Mouse (Mus musculus): ENCODE data around the gene Mid1.

Mid1 gene

DNA sequence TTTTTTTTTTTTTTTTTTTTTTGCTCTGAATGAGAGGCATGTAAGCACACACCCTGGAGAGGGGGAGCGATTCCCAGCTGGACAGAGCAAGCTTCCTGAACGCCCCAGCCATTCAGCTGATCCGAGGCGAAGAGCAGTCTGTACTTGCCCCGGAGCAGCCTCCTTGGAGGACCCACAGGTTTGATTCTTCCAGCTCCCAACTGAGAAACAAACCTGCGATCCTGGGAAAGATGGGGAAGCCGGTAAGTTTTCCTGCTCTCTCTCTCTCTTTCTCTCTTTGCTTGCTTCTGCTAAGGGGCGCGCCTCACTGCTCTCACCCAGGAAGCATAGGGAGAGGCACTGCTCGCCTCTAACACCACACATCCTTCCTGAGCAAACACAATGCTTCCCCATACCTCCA, at the start of gene Mid1:
Gene Mid1, plus strand, starts transcription at position 69 of the 400 bp plus-strand sequence.
- peak; percentile 6 to 13 for DNase-seq (ENCODE audit: low spot score in 2 of 2)

DNA sequence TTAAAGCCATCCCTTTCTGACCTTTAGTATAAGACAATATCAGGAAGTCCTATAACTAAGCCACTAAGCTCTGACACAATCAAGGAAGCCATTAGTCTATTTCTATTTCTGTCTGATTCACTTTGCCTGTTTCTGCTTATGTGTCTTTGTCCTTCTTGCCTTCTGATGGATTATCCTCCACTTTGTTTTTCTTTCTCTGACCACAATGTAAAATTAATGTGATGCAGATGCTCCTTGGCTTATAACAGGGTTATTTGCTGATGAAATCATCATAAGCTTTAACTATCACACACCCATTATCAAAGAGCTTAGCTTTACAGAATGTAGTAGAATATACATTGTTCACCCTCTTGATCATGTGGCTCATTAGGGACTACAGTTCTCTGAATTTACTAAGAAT, 11.9 kb upstream of the Mid1 start:
- no peak for DNase-seq (ENCODE audit: low spot score in 2 of 2)

DNA sequence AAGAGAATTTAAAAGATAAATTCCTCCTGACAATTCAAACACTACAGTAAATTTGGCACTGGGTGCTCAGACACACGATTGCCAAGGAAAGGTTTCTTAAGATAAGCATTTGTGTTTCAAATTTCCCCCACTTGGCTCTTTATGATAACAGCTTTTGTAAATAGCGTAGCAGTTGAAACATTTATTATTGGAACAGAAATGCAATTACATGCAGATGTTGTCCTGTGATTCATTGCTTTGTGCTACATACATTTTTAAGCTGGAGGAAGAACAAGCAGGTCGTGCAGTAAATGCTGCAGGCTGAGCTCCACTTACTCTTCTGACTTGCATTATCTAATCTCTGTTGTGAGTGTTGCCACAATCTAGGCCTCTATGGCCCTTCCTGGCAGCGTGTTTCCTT, 8.7 kb upstream of the Mid1 start:
- no peak for DNase-seq (ENCODE audit: low spot score in 2 of 2)

DNA sequence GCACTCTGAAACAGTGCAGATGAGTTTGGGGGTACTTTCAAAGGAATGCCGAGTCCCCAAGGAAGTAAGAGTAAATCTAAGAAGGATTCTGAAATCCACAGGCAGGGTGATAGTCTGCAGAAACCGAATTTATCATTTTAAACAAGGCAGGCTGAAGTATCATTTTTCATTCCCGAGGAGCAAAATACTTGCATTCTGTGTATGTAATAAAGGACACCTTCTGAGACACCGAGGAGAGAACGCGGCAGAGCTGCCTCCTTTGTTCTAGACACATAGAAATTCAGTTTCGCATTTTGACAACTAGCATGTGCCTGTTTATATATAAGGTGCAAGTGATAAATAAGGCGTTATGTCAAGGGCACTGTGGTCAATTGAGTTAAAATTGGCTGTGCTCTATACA, 732 bp downstream of the Mid1 start:
- no peak for DNase-seq (ENCODE audit: low spot score in 2 of 2)

DNA sequence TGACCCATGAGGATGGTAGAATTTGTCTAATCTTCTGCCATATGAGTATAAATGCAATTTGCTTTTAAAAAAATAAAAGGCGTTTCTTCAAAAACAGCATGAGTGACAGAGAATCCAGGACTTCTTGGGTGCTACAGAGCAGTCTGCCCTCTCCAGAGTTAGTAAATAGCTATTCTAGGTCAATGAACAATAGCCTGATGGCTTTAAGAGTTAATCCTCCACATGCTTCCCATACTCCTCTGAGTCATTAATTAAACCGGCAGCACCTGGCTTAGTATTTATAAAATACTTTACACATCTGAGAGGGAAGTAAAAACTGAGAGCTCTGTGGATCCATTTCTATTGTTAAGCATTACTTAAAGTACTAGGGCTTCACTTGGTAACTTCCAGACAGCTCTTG, 6.2 kb downstream of the Mid1 start:
- DNase-seq (ENCODE audit: low spot score in 2 of 2) = no peak

DNA sequence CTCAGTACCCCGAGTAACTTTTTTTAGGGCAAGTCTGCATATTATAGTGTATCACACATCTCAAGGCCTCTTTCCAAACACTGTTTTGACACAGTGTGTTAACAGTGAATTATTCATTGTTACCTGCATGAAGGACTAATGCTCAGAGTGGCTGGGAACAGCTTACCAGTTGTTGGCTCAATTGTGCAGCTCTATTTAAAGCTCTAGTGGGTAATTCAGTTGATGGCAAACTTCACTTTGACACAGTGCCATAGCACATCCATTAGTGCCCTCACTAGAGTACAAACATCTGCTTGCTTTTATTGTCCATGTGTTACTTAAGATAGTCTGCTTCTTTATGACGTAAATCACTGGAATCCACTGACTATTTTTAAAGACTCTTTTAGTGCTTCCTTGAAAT, 6.7 kb downstream of the Mid1 start:
- DNase-seq (ENCODE audit: low spot score in 2 of 2) = no peak

DNA sequence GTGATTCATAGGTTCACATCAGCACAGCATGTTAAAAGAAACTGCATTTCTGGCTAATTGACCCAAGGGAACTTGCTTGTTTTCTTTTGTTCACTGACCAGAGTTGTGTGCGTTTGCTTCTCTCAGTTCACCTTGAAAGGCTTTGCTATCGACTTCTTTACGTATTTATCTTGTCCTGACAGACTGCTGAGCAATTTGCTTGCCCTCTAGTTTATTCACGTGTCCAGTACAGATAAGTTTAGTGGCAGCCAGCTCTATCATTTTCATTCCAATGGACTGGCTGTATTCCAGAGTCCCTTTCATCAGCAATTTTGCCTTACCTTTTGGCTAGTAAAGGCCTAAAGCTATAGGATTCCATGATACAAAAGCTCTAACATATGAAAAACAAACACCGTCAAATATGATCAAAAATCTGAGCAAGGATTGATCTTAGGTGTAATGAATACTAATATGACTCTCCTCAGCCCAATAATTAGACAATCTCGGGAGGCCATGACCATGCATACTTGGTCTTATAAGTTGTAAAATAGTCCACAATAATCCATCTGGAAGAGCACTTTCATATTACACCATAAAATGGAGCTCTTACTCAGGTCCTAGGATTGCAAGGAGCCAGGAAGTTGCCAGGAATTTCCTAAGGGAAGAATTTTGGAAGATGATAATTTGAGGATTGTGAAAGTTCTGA, 7.4 kb downstream of the Mid1 start:
- DNase-seq (ENCODE audit: low spot score in 2 of 2) = no peak

DNA sequence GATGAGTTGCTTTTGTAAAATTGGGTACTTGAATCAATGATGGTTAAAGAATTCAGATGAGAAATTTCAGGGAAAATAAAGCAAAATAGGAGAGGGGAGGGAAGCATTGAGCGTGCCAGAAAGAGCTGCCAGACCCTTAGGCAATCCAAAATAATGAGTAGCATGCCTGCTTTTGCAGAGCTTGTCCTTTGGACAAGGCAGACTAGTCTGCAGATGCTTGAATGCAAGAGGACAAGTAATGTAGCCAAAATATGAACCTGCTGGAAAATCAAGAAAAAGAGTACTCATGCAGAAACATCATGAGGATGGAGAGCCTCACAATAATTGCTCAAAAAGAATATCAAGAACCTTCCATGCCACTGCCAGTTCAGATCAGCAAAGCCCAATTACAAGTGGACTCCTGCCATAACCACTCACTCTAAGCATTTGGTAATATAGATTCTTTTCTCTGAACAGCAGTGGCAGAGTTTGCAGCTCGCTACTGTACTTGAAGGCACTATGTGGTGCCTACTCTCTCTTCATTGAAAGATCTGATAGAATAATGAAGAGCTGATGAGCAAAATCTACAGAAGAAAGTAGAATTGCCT, 19.1 kb downstream of the Mid1 start:
- DNase-seq (ENCODE audit: low spot score in 2 of 2) = peak in 1 of 2 experiments; percentile 13

DNA sequence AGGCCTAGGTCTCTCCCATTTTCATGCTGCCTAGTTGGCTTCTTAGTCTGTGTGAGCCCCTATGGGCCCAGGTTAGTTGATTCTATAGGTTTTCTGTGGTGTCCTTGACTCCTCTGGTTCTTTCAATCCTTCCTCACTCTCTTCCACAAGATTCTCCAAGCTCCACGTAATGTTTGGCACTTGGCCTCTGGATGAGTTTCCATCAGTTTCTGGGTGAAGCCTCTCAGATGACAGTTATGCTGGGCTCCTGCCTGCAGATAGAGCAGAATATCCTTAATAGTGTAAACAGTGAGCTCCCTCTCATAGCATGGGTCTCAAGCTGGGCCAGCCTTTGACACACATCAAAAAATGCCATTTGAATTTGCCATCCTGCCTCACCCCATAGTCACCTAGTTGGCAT, 38.5 kb downstream of the Mid1 start:
- no peak for DNase-seq (ENCODE audit: low spot score in 2 of 2)

DNA sequence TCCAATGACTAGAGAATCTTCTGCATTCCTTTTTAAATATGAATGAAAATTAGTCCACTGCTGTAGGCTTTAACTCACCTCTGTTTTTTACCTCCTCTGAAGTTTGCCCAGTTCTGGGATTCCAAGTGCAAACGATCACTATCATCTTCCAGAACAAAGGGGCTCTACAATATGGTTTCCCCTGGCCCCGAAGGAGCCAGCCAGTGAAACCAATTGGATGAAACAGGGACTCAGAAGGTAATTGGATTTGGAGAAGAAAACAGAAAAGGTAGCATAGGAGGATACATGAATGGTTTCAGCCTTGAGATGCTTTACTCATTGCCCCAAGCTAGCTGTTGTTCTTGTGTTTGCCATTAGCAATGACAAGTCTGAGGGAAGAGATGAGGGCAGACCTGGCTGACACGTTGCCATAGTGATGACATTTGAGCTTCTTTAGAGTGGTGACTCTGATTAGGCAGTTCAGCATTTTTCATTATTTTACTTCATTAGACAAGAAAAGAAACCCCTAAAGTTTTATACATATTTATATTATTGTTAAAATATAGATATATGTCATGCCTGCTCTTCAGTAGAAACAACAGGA, 50.5 kb downstream of the Mid1 start:
- no peak for DNase-seq (ENCODE audit: low spot score in 2 of 2)

DNA sequence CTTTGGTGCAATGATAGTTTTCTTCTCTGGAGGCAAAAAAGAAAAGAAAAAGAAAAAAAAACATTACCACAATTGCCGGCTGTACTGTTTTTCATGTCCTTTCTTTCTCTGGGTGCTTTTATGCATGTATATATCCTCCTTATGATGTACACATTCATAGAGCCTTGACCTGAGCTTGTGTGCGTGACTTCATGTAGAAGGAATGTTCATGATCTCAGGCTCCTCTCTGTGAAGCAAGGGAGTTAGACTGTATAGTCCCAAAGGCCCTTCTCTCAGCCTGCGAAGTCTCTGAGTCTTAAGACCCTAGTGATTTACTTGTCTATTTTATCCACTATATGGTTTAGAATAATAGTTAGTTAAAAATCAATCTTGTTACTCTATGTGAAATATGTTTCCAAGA, 73.0 kb downstream of the Mid1 start:
- DNase-seq (ENCODE audit: low spot score in 2 of 2) = no peak

DNA sequence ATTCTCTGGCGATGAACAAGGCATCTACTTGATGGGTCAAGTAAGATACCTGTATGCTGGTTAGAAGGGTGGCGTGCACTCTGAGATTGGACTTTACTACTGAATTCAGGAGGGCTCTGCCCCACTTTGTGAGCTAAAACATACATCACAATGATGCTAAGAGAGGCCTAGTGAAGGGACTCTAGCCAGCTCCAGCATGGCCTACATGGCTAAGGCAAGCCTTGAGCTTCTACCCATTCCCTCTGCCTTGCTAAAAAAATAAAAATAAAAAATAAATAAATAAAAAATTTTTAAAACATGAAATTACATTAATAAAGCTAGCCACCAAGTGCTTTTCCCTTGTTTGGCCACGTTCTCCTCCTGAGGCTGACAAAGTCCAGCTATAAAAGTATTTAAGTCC, 94.5 kb downstream of the Mid1 start, which contains the start of gene 4933400A11Rik:
Gene 4933400A11Rik, minus strand, starts transcription at position 101 of the 400 bp plus-strand sequence.
- DNase-seq (ENCODE audit: low spot score in 2 of 2) = no peak

DNA sequence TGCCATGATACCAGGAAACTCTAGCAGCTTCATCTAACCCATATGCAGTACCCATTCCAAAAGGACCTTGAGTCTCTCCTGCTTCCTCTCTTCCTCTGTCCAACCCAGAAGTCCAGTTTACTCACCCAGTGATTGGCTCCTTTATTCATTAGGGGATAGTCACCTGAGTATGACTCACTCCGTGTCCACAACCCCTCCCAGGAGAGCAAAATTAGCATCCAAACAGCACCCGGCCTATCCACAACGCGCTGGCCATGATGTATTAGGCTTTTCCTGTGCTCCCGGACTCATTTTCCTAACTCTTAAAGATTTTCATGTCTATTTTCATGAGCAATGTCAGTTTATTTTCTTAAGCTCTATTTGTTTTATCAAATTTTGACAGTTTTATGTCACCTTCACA, 104.7 kb downstream of the Mid1 start:
- no peak for DNase-seq (ENCODE audit: low spot score in 2 of 2)

DNA sequence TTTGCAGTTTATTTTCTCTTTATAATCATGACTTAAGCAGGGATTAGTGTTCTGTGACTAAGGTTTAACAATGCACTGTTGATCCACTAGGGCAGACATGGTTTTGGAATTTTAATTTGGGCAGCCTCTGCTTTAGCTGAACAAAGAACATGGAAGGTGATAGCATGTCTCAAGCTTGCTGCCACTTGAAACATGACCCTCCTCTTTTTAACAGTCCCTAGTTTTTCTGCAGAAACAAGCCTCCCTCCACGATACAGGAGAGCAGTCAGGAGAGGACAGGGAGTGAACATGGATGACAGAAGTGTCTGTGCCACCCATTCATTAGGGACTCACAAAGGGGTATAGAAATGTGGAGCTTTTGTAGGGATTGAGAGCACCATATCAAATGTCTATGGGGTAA, 107.9 kb downstream of the Mid1 start:
- DNase-seq (ENCODE audit: low spot score in 2 of 2) = no peak

DNA sequence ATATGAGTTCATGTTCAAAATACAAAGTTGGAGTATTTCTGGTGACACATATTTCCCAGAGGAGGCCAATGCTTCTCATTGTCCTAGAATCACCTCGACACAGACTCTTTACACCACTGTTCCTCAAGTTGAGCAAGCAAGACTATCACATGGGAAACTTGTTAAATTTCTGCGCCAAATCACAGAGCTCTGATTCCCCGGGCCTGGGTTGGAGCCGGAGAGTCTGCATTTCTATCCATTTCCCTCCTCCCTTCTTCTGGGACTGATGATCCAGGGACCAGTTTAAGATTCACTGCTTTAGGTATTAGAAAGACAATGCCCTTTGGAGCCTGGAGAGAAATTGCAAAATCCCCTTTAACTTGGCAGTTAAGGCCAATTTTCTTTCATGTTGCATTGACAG, 109.4 kb downstream of the Mid1 start:
- DNase-seq (ENCODE audit: low spot score in 2 of 2) = no peak

DNA sequence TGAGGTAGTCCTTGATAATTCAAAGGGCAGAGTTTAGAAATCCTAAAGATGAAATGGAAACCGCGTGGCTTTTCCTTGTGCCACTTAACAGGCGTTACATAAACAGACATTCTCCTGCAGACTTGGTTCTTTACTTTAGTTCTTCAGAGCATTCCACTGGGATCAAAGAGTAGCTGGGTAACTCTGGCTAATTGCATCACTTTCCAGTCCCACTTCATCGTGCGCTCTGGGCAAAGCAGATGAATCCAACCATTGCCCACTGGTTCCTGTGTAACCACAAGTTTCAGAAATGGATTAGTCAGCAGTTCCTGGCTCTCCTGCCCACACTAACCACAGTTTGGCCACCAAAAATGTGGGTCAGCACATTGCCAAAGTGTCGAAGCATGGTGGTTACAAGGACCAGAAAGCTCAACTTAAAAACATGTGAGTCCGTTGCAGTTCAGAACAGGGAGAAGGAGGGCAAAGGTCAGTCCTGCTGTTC, 109.9 kb downstream of the Mid1 start:
- DNase-seq (ENCODE audit: low spot score in 2 of 2) = no peak

DNA sequence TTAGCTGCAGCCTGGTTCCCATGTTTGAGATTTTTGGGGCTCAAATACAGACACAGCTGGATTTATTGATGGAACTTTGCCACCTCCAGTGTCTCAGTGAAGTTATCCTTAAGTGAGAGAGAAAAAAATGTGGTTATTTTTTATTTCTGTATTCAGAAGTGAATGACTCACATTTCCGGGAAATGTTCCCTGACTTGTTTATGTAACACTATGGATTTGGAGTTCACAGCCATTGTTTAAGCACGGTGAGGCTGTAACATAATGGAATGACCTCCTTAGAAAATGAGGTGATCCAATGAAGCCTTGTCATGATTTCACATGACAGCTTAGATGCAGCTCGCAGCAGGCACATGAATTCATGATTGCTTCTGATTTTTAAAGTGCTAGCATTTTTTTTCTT, 112.1 kb downstream of the Mid1 start:
- DNase-seq (ENCODE audit: low spot score in 2 of 2) = no peak

DNA sequence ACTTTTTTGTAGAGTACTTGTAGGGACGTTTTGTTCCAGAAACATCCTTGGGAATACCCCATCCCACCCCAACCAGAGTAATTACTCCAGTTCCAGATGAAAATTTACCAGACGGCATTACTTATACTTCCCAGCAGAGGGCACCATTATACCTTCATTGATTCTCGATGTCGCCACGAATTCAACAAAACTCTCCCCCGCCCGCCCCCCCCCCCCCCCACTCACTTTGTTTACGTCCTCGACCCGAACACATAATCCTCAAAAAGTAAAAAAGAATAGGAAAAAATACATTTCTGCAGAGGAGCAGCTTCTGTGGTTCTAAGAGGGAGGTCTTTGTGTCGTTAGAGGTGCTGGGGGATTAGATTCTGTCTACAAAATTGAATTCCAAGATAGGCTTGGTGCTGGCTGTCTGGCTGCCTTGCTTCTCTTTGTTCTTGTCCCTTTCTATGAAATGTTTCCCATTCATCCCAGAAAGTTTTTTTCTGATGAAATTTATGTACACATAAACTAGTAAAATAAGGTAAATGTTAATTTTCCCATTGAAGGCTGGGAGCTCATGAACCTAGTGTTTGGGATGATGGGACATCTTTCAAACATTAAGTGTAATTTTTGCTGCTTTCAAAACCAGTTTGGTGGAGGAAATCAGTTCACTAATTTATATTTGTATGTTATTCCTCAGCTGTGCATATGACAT, 114.1 kb downstream of the Mid1 start:
- no peak for DNase-seq (ENCODE audit: low spot score in 2 of 2)

DNA sequence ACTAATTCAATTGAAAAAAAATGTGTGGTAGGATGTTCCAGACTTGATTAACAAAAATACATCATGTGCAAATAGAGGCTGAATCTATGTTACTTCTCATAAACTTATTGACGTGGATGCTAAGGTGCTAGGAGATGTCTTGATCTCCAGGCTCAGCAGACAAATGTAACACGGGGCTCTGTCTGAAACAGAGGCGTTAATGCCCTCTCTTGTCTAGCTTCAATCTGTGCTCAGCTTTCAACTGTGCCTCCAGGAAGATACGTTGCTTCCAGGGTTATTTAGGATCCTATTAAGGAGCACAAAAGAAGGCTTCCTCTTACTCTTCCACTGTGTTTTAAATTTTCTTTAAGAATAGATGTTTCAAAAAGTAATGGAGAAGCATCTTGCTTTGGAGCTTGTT, 115.2 kb downstream of the Mid1 start:
- DNase-seq (ENCODE audit: low spot score in 2 of 2) = no peak

DNA sequence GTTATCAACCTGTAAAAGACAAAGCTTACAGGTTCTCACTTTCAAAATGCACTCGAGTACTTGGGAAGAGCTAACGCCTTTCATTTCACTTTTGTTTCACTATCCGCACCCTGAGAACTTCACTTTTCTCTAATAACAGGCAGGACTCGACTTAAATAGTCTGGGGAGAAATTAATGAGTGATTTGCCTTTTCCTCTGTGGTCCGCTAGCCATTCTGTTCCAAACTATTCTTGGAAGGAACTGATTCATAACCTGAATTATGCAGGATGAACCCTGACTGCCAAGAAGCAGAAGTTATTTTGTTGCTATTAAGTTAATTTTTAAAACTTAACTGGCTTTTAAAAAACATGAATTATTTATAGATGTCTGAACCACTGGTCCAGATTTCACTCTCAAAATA, 120.8 kb downstream of the Mid1 start:
- no peak for DNase-seq (ENCODE audit: low spot score in 2 of 2)

DNA sequence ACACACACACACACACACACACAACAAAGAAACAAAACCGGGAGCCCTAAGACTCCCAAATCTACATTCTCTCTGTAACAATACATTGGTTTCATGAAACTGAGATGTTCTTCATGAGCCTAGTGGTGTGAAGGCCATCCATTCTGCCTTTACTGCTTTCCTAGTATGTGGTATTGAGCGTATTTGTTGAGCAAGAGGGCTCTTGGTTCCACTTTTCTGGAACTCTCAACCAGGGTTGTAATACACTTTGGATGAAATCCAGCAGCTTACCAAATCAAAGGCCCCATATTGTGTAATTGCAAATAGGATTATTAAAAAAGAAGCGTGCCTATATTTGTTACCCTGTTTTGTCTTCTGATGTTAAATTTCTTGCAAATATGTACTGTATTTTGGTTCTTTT, 122.7 kb downstream of the Mid1 start:
- DNase-seq (ENCODE audit: low spot score in 2 of 2) = no peak

DNA sequence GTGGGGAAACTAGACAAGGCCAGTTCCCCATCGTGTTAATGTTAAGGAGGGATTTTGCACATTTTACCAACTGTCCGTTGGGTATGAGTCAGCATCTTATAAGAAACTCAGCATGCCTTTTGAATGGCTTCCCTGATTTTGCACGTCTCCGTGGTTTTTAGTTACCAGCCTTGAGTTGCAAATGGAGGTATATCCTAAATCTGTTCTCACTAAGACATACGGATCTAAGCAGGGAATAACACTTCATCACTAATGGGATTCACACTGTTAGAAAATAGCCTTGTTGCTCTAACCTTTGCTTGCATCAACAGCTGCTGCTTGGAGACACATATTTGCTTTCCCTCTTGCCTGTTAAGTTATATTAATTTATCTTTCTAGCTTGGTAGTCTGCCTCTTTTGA, 126.3 kb downstream of the Mid1 start:
- DNase-seq (ENCODE audit: low spot score in 2 of 2) = no peak

DNA sequence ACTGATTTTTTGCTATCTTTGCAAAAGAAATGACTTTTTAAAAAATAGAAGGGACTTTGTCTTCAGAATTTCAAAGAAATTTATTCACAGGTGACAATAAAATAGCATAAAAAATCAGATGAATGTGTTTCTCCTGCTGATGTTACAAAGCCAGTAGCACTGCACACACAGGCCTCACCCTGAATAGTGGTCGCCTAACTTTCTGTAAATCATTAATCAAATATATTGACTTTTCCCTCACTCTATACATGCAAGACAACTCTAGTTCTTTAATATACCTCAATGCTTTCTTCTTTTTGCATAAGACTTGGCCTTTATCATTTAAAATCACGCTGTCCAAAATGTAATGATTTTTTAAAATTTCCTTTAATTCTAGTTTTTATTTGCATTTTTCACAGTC, 126.8 kb downstream of the Mid1 start:
- DNase-seq (ENCODE audit: low spot score in 2 of 2) = no peak
